Mouse (Mus musculus): Measurements from ENCODE around the gene Cnr2.

DNA sequence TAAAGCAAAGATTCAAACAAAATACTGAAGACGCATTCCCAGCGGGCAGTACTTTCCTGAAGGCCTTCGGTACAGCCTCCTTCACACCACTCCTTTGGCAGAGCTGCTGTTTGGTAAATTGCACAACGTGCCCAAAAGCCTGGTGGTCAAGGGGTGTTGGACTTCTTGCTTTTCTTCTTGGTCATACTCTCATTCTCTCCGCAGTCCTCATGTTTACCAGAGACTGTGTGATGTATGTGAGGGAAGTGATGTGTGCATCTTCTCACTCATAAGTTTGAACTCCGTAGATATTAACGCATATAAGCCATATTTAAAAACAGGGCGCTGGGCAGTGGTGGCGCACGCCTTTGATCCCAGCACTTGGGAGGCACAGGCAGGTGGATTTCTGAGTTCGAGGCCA is 40.6 kb upstream of the Cnr2 start:
- TF ChIP-seq POLR2A (IDR thresholded peaks at IDR 0.05; ENCODE audit: insufficient read depth, low read length): no peak
- TF ChIP-seq CTCF (IDR thresholded peaks at IDR 0.05; ENCODE audit: low read depth, low read length): no peak
